Mouse (Mus musculus) G1E (cell line): ENCODE measurements around the gene Erc2.

Experiments
- GATA1 ChIP-seq: IDR thresholded peaks from 2 replicates; pipeline ENCODE4 v1.6.1; 2012; ENCODE audit warnings: borderline replicate concordance, low read length, inconsistent platforms, mixed read lengths
- TAL1 ChIP-seq: conservative IDR thresholded peaks from 2 replicates; pipeline ENCODE4 v1.6.1; 2012; ENCODE audit warnings: low read depth, low read length, inconsistent platforms, mixed read lengths

DNA sequence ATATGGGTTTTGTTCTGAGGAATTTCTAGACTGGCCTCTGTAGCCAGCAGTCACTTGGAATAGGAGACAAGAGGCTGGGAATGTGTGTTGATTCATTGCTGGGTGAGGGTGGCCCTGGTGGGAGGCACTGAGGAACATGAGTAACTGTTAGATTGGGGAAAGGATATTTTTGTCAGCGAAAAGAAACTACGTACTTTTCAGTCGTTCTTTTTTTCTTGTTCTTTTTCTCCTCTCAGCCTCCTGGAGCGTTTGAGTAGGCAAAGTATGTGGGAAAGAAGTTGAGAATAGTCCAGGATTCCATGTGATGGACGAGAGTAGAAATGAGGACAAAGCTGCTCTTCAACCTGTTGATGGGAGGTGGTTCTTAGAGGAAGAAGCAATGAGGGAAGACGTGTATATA, 230.4 kb downstream of the Erc2 start:
- TF ChIP-seq GATA1: no peak
- TF ChIP-seq TAL1: no peak
